Mouse (Mus musculus): ENCODE data around the gene Gm44973. TPM values are rescaled to one million over a fixed set of nuclear protein-coding genes. Genes with fewer than 3 reads are reported as not detected.
"Not testable (repeated sequence)": the region's sequence is repeated elsewhere in the genome, so short reads cannot be mapped to it uniquely, and the experiment has no call there.

The Gm44973 gene
- polyA plus RNA-seq, 1 experiment from 2014 or later: 1.5 TPM

DNA sequence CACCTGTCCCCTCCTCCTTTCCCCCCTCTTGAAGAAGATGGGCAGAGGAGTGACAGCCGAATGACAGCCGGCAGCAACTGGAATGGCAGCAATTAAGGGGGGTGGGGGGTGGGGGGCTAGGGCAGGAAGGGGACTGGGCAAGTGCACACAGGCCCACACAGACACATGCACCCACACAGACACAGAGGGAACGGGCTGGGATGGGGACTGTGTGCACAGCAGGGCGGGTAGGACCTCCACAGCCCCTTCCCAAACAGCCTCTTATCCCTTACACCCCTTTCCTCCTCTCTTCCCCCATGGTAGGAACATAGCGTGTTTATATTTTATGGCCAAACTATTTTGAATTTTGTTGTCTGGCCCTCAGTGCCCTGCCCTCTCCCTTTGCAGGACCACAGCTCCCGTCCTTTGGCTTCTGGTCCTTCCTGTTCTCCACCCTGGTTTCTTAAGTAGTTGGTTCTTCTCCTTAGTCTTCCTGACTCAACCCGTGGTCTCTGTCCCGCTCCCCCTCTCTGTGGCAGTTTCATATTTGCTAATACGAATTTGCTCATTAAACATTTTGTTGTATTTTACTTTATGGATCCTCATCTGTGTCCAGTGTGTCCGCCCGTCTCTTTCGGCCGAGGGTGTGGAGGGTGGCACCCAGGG lies 64.2 kb downstream of the Gm44973 start:
- Histone ChIP-seq H3K4me1 (peaks cover 20% of the 10 kb centered on the region), H3K27ac (peak overlapping the region; percentile 88), H3K4me2 (peak overlapping the region; percentile 93), H3K36me3 (ENCODE audit: poor library complexity, severe bottlenecking) (peaks cover 63% of the 10 kb centered on the region), H3K4me3 (peak overlapping the region; percentile 98), H3K9ac (peak overlapping the region; percentile 99; the same call in 1 of the 2 replicates)
- H3K27me3 ChIP-seq; H3K9me3 ChIP-seq (replicated peaks): not testable (repeated sequence)
- WGBS: 46% methylated on average over 10 of the region's 13 CpGs
- ATAC-seq: peak; percentile 14

DNA sequence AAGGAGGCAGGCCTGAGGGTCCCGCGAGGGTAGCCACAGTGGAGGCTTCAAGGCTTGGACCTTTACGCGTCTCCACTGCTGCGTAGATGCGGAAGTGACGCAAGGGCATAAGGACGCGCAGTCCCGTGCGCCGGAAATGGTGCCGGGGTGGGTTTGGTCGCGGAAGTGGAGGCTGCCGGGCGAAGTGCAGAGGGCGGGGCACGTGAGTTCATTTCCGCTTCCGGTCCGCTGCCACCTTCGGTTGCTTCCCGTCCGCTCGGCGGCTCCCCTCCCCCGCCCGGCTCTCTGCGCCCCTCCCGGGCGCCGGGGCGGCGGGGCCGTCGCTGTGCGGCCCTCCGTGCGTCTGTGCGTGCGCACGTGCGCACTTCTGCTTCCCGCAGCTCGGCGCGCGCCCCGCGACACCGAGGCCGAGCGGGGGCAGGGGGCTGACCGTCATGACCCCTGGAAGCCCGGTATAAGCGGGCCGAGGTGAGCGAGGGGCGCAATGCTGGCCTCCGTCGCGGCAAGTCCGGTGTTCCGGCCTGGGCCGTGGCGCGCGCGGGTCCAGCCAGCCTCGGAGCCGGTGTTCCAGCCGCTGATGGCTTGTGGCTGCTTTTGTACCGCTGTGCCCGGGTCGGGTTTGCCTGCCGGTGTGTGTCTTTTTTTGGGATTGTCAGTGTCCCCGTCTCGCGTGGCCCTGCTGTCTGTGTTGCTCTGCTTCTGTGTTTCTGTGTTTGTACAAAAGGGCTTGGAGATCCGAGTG lies 64.9 kb downstream of the Gm44973 start, which contains the start of gene Epn1:
TSS of gene Epn1 (plus strand) at position 226 of the 742 bp plus-strand sequence.
- peaks cover 63% of the 10 kb centered on the region for H3K36me3 ChIP-seq (ENCODE audit: poor library complexity, severe bottlenecking)
- WGBS: 1% methylated on average over 40 of the region's 81 CpGs
- ATAC-seq: peak; percentile 98

DNA sequence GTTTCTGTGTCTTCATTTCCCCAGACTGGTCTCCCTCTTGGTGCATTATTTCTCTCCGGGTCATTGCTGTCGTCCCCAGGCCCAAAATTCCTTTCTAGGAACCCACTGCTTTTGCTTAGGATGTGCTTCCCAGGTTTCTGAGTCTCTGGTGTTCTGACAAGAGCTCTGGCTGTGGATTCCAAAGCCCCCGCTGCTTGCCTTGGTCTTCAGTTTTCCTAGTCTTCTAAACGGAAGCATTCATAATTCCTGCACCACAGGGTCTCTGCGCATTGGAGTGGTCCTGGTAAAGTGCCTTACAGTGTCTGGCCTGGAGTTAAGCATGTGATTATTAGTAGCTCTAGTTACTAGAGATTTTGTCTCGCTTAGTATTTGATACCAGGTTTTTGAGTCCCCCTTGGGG lies 65.5 kb downstream of the Gm44973 start:
- Histone ChIP-seq H3K4me2 (peak overlapping the region; percentile 93), H3K27me3 (no peaks in the 10 kb centered on the region), H3K36me3 (ENCODE audit: poor library complexity, severe bottlenecking) (peaks cover 63% of the 10 kb centered on the region), H3K9me3 (replicated peaks) (no peaks in the 10 kb centered on the region), H3K27ac (peak overlapping the region; percentile 88), H3K9ac (peak overlapping the region; percentile 99), H3K4me3 (peak overlapping the region; percentile 98), H3K4me1 (peaks cover 20% of the 10 kb centered on the region)
- ATAC-seq: no peak
- WGBS: 21% methylated on average over 6 of the region's 6 CpGs

More for the DNA sequence above, 64.9 kb downstream of the Gm44973 start, which contains the start of gene Epn1:
- H3K9ac ChIP-seq: peak within 1 kb of the TSS; percentile 99
- H3K4me2 ChIP-seq: peak within 1 kb of the TSS; percentile 93
- H3K9me3 ChIP-seq (replicated peaks): no peaks in the 10 kb centered on the region
- H3K27me3 ChIP-seq: no peaks in the 10 kb centered on the region
- peaks cover 20% of the 10 kb centered on the region for H3K4me1 ChIP-seq
- peak within 1 kb of the TSS; percentile 98 for H3K4me3 ChIP-seq
- peak within 1 kb of the TSS; percentile 88 for H3K27ac ChIP-seq

DNA sequence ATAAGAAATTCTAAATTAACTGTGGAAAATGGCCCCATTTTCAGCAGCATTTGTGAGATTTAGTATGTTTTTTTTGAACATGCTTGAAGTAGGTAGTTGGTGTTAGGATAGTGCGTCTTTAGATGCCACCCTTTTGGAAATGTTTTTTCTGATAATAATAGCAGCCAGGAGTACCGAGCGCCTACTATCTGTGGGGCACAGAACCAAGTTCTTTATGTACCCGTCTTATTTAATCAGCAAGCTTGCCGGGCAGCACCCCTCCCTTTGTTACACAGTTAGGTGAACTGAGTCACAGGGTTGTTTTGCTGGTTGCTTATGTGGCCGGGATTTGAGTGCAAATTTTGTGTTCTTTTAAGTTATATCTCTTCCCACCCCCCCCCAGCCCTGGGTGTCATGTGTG lies 65.9 kb downstream of the Gm44973 start:
- no peak overlapping the region for H3K27ac ChIP-seq
- 67% methylated on average over 6 of the region's 6 CpGs for WGBS
- no peaks in the 10 kb centered on the region for H3K27me3 ChIP-seq
- peak overlapping the region; percentile 99 for H3K9ac ChIP-seq
- no peak for ATAC-seq
- H3K36me3 ChIP-seq (ENCODE audit: poor library complexity, severe bottlenecking): peaks cover 63% of the 10 kb centered on the region
- H3K4me3 ChIP-seq: peak overlapping the region; percentile 98
- no peaks in the 10 kb centered on the region for H3K9me3 ChIP-seq (replicated peaks)
- peak overlapping the region; percentile 93 for H3K4me2 ChIP-seq
- H3K4me1 ChIP-seq: peaks cover 20% of the 10 kb centered on the region

DNA sequence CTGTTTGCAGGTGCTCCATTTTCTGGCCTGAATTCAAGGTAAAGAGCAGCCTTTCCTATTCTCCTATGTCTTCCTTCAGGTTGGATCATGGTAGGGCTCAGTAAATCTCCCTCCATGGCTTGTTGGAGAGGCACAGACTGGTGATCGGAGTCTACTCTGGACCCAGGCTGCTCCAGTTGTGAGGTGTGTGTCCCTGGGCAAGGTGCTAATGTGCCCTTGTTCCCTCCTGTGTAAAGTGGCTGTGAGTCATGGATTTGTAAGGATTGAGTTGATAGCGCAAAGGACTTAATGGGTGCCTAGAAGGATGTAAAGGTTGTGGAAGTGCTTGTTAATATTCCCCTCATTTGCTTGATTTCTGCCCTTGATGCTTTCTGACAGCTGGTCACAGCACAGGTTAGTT lies 66.6 kb downstream of the Gm44973 start:
- WGBS: 94% methylated on average over 2 of the region's 2 CpGs
- peaks cover 20% of the 10 kb centered on the region for H3K4me1 ChIP-seq
- peaks cover 59% of the 10 kb centered on the region for H3K36me3 ChIP-seq (ENCODE audit: poor library complexity, severe bottlenecking)
- H3K4me2 ChIP-seq: peak overlapping the region; percentile 93; the same call in 1 of the 2 replicates
- no peaks in the 10 kb centered on the region for H3K9me3 ChIP-seq (replicated peaks)
- 0 out of 2 replicates have a peak overlapping the region, but pooled peaks have one; percentile 98 for H3K4me3 ChIP-seq
- ATAC-seq: no peak
- no peak overlapping the region for H3K9ac ChIP-seq
- H3K27me3 ChIP-seq: no peaks in the 10 kb centered on the region
- no peak overlapping the region for H3K27ac ChIP-seq

Other genes with a start within 250 kb of the Gm44973 start
- not detected in 2 replicates for gene Fam71e2, start 244.2 kb upstream of the Gm44973 start, polyA plus RNA-seq (2015; fragmentation: Nextera tagmentation; extraction: Ambion mirVana)
- gene Il11, start 232.6 kb upstream of the Gm44973 start, polyA plus RNA-seq (2015; fragmentation: Nextera tagmentation; extraction: Ambion mirVana): 0.17 and 0.40 TPM in 2 replicates
- not detected in 2 replicates for gene Tmem190, start 232.6 kb upstream of the Gm44973 start, polyA plus RNA-seq (2015; fragmentation: Nextera tagmentation; extraction: Ambion mirVana)
- 2.6 and 2.7 TPM in 2 replicates for gene Tmem238, start 225.8 kb upstream of the Gm44973 start, polyA plus RNA-seq (2015; fragmentation: Nextera tagmentation; extraction: Ambion mirVana)
- gene Rpl28, start 222.6 kb upstream of the Gm44973 start, polyA plus RNA-seq (2015; fragmentation: Nextera tagmentation; extraction: Ambion mirVana): 244 and 284 TPM in 2 replicates
- gene Ube2s, start 202.9 kb upstream of the Gm44973 start, polyA plus RNA-seq (2015; fragmentation: Nextera tagmentation; extraction: Ambion mirVana): 398 and 454 TPM in 2 replicates
- 5.6 and 7.1 TPM in 2 replicates for gene Shisa7, start 170.8 kb upstream of the Gm44973 start, polyA plus RNA-seq (2015; fragmentation: Nextera tagmentation; extraction: Ambion mirVana)
- gene Isoc2b, start 145.2 kb upstream of the Gm44973 start, polyA plus RNA-seq (2015; fragmentation: Nextera tagmentation; extraction: Ambion mirVana): 2.7 and 3.4 TPM in 2 replicates
- 0.63 and 0.77 TPM in 2 replicates for gene Isoc2a, start 138.3 kb upstream of the Gm44973 start, polyA plus RNA-seq (2015; fragmentation: Nextera tagmentation; extraction: Ambion mirVana)
- gene Gm36210, start 109.0 kb upstream of the Gm44973 start, polyA plus RNA-seq (2015; fragmentation: Nextera tagmentation; extraction: Ambion mirVana): 0.26 and 0.45 TPM in 2 replicates
- 4.3 and 4.5 TPM in 2 replicates for gene Zfp628, start 100.3 kb upstream of the Gm44973 start, polyA plus RNA-seq (2015; fragmentation: Nextera tagmentation; extraction: Ambion mirVana)
- 21.2 and 24.9 TPM in 2 replicates for gene Nat14, start 93.5 kb upstream of the Gm44973 start, polyA plus RNA-seq (2015; fragmentation: Nextera tagmentation; extraction: Ambion mirVana)
- gene Ssc5d, start 89.7 kb upstream of the Gm44973 start, polyA plus RNA-seq (2015; fragmentation: Nextera tagmentation; extraction: Ambion mirVana): 0.23 and 0.30 TPM in 2 replicates
- gene Sbk2, start 51.1 kb upstream of the Gm44973 start, polyA plus RNA-seq (2015; fragmentation: Nextera tagmentation; extraction: Ambion mirVana): not detected in 2 replicates
- gene Sbk3, start 44.3 kb upstream of the Gm44973 start, polyA plus RNA-seq (2015; fragmentation: Nextera tagmentation; extraction: Ambion mirVana): 0.09 and 0.19 TPM in 2 replicates
- gene Zfp579, start 19.3 kb upstream of the Gm44973 start, polyA plus RNA-seq (2015; fragmentation: Nextera tagmentation; extraction: Ambion mirVana): 51.2 and 56.5 TPM in 2 replicates
- 9.1 and 10.4 TPM in 2 replicates for gene Zfp524, start 1.1 kb upstream of the Gm44973 start, polyA plus RNA-seq (2015; fragmentation: Nextera tagmentation; extraction: Ambion mirVana)
- gene Fiz1, start 799 bp upstream of the Gm44973 start, polyA plus RNA-seq (2015; fragmentation: Nextera tagmentation; extraction: Ambion mirVana): 46.6 and 51.2 TPM in 2 replicates
- 5.1 and 5.4 TPM in 2 replicates for gene Zfp865, start 4.9 kb downstream of the Gm44973 start, polyA plus RNA-seq (2015; fragmentation: Nextera tagmentation; extraction: Ambion mirVana)
- gene Ccdc106, start 5.1 kb downstream of the Gm44973 start, polyA plus RNA-seq (2015; fragmentation: Nextera tagmentation; extraction: Ambion mirVana): 17.0 and 19.7 TPM in 2 replicates
- gene 4632433K11Rik, start 18.6 kb downstream of the Gm44973 start, polyA plus RNA-seq (2015; fragmentation: Nextera tagmentation; extraction: Ambion mirVana): not detected in 2 replicates
- gene Zfp784, start 22.9 kb downstream of the Gm44973 start, polyA plus RNA-seq (2015; fragmentation: Nextera tagmentation; extraction: Ambion mirVana): 5.6 and 8.4 TPM in 2 replicates
- 45.3 and 45.6 TPM in 2 replicates for gene Zfp580, start 36.0 kb downstream of the Gm44973 start, polyA plus RNA-seq (2015; fragmentation: Nextera tagmentation; extraction: Ambion mirVana)
- gene U2af2, start 46.6 kb downstream of the Gm44973 start, polyA plus RNA-seq (2015; fragmentation: Nextera tagmentation; extraction: Ambion mirVana): 149 and 152 TPM in 2 replicates
- 60.5 and 68.9 TPM in 2 replicates for gene Epn1, start 64.7 kb downstream of the Gm44973 start, polyA plus RNA-seq (2015; fragmentation: Nextera tagmentation; extraction: Ambion mirVana)
- gene Rfpl4, start 101.5 kb downstream of the Gm44973 start, polyA plus RNA-seq (2015; fragmentation: Nextera tagmentation; extraction: Ambion mirVana): not detected in 2 replicates
- 0.29 and 0.30 TPM in 2 replicates for gene Rasl2-9, start 110.5 kb downstream of the Gm44973 start, polyA plus RNA-seq (2015; fragmentation: Nextera tagmentation; extraction: Ambion mirVana)
- gene Vmn1r55, start 134.2 kb downstream of the Gm44973 start, polyA plus RNA-seq (2015; fragmentation: Nextera tagmentation; extraction: Ambion mirVana): not detected in 2 replicates
- gene Vmn1r56, start 181.3 kb downstream of the Gm44973 start, polyA plus RNA-seq (2015; fragmentation: Nextera tagmentation; extraction: Ambion mirVana): not detected in 2 replicates
- not detected in 2 replicates for gene Vmn1r57, start 203.0 kb downstream of the Gm44973 start, polyA plus RNA-seq (2015; fragmentation: Nextera tagmentation; extraction: Ambion mirVana)

All from forebrain, embryonic 13.5 days (tissue).